Mouse (Mus musculus) cerebellum, adult 2 months (tissue): ENCODE results near the gene Inpp4b. TPM values are rescaled to one million over a fixed set of nuclear protein-coding genes. Genes with fewer than 3 reads are reported as not detected.

Experiments used
- DNase-seq, 2 experiments: peaks; one replicate each; pipeline ENCODE4 v3.0.0; 2021
- H3K27ac ChIP-seq: fragments of 200-500 bp; 2 replicates; pipeline ENCODE4 v1.5.1; 2012; ENCODE audit warnings: low read length, control low read depth, inconsistent platforms; ENCODE audit not compliant: insufficient read depth
- H3K27me3 ChIP-seq: fragments of 200-500 bp; 2 replicates; pipeline ENCODE4 v1.6.1; 2012; ENCODE audit warnings: inconsistent platforms, mild to moderate bottlenecking, low read length, moderate library complexity; ENCODE audit not compliant: control insufficient read depth, insufficient read depth
- H3K4me1 ChIP-seq: fragments of 200-500 bp; 2 replicates; pipeline ENCODE4 v1.6.1; 2011; ENCODE audit warnings: low read length; ENCODE audit not compliant: control insufficient read depth, insufficient read depth
- H3K4me3 ChIP-seq: fragments of 200-500 bp; replicated peaks from 2 replicates; pipeline ENCODE3; 2011; ENCODE audit warnings: mild to moderate bottlenecking, low read depth, low read length, control low read depth; ENCODE audit not compliant: insufficient read depth
- CTCF ChIP-seq: fragments of 200-500 bp; IDR thresholded peaks from 2 replicates; pipeline ENCODE4 v1.5.1; 2011; ENCODE audit warnings: low read depth, mild to moderate bottlenecking, control low read depth, low read length, moderate library complexity, borderline replicate concordance; ENCODE audit not compliant: insufficient read depth
- POLR2A ChIP-seq: fragments of 200-500 bp; IDR thresholded peaks from 2 replicates; pipeline ENCODE4 v1.6.1; 2011; ENCODE audit warnings: low read length, control low read depth, borderline replicate concordance; ENCODE audit not compliant: insufficient read depth
- WGBS: fragments of 180-500 bp; shearing (Covaris S2); methylation state at CpG from one replicate; pipeline ENCODE4 v1.1.7; 2018; 5-methylcytosine and 5-hydroxymethylcytosine counted together
- polyA plus RNA-seq: library from polyadenylated mRNA; depleted of rRNA; stranded (reverse); fragments of >200 nt; gene quantifications from 2 replicates; pipeline ENCODE4 v1.2.3, GENCODE M21; 2012

Inpp4b gene
- polyA plus RNA-seq, 1 experiment: 11.8 TPM

DNA sequence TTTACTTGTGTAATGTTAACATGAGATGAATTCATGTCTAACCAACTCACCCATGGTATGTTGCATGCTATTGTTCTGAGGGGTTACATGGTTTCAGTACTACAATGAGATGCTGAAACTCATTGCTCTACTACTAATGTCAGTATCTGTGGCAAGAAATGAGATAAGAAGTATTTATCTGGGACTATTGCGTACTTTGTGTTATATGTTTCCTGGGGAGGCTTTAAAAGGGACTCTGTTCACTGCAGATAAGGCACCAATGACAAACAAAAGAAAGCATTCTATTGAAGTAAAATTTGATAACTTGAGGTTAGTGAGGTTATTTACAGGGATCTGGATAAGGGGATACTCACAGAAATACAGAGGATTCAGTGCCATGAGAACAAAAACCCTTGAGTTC lies 815.6 kb downstream of the Inpp4b start:
- no peak overlapping the region for H3K27ac ChIP-seq
- H3K4me1 ChIP-seq: no peaks in the 10 kb centered on the region
- DNase-seq: no peak
- no peaks in the 10 kb centered on the region for H3K27me3 ChIP-seq
- WGBS: 90% methylated on average over 1 of the region's 1 CpGs
- no peak overlapping the region for H3K4me3 ChIP-seq
- no peak for TF ChIP-seq POLR2A
- TF ChIP-seq CTCF: no peak
